Comparison of ENCODE assay signal across 1 mouse cellular context in the genomic region with DNA sequence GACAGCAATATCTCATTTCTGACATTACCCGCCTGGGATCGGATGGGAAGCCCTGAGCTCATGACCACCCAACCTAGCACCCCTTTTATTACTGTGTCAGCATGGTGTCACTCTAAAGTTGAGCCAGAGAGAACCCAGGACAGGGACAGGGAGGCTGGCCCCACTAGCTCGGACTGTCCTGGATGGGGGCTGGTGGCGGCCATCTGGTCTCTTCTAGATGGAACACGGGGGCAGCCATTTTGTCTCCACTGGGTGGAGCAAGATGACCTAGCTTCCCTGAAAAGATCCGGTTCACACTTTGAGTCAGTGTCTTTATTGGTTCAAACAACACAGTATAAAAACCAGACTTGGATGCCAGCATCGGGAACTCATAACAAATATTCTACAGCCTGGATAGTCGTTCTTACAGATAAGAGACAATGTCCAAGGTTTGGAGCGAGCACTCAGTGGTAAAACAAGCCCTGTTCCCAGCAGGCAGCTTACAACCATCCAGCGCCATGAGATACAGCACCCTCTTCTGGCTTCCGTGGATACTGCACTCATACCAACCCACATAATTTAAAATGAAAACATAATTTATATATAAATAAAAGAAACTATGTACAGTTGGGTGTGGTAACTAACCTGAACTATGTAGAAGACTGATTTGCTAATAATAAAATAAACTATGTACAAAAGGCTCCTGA.
A peak's percentile ranks its signal among the peaks of the same experiment; 100 is the strongest.
TF ChIP-seq lines count a peak whose summit lies in the region.

No protein-coding gene starts in this region.

TF ChIP-seq in MEL, 35 proteins besides CTCF, POLR2A, EP300 and RAD21:
- TF ChIP-seq GATA1 (IDR thresholded peaks at IDR 0.05; ENCODE audit: low read depth, low read length) (no peak), TBP (IDR thresholded peaks at IDR 0.05; ENCODE audit: low read depth, low read length) (peak; percentile 87), JUND (IDR thresholded peaks at IDR 0.05; ENCODE audit: low read depth, low read length) (no peak), RCOR1 (IDR thresholded peaks at IDR 0.05; ENCODE audit: low read depth, low read length) (no peak), MXI1 (IDR thresholded peaks at IDR 0.05; ENCODE audit: low read depth, low read length) (peak; percentile 28; the same call in 1 of the 2 replicates), TAL1 (IDR thresholded peaks at IDR 0.05; ENCODE audit: low read length) (no peak), GABPA (IDR thresholded peaks at IDR 0.05; ENCODE audit: low read depth, low read length) (no peak), MAZ (IDR thresholded peaks at IDR 0.05; ENCODE audit: low read depth, low read length) (no peak), MAFK (IDR thresholded peaks at IDR 0.05; ENCODE audit: borderline replicate concordance, low read depth, low read length) (no peak), USF1 (IDR thresholded peaks at IDR 0.05; ENCODE audit: low read depth, low read length) (no peak), MYC (IDR thresholded peaks at IDR 0.05; ENCODE audit: low read depth, low read length) (no peak; the same call in 1 of the 2 replicates), HCFC1 (IDR thresholded peaks at IDR 0.05; ENCODE audit: low read depth, low read length) (peak; percentile 85), ZMIZ1 (IDR thresholded peaks at IDR 0.05; ENCODE audit: low read depth, low read length) (peak; percentile 77; the same call in 1 of the 2 replicates), NRF1 (IDR thresholded peaks at IDR 0.05; ENCODE audit: insufficient read depth, low read depth, low read length, poor library complexity, severe bottlenecking) (no peak), CHD2 (IDR thresholded peaks at IDR 0.05; ENCODE audit: low read length) (no peak), USF2 (IDR thresholded peaks at IDR 0.05; ENCODE audit: borderline replicate concordance in 1 of 2, insufficient read depth in 1 of 2, low read depth in 1 of 2, low read length in 2 of 2) (no peak), ZC3H11A (IDR thresholded peaks at IDR 0.05; ENCODE audit: low read depth, low read length) (peak; percentile 47; the same call in 1 of the 2 replicates), ZNF384 (IDR thresholded peaks at IDR 0.05; ENCODE audit: low read depth, low read length) (no peak), POLR2AphosphoS2 (IDR thresholded peaks at IDR 0.05; ENCODE audit: low read length) (no peak; the same call in 1 of the 2 replicates), MYB (IDR thresholded peaks at IDR 0.05; ENCODE audit: low read depth, low read length) (no peak), ZKSCAN1 (IDR thresholded peaks at IDR 0.05; ENCODE audit: low read depth, low read length) (no peak), E2F4 (IDR thresholded peaks at IDR 0.05; ENCODE audit: borderline replicate concordance, low read depth, low read length) (no peak), MEF2A (IDR thresholded peaks at IDR 0.05; ENCODE audit: extremely low read depth, insufficient replicate concordance, low read depth, low read length, poor library complexity, severe bottlenecking) (no peak), SIN3A (IDR thresholded peaks at IDR 0.05; ENCODE audit: low read length) (peak; percentile 39), ELF1 (IDR thresholded peaks at IDR 0.05; ENCODE audit: low read depth, low read length) (no peak; the same call in 1 of the 2 replicates), NELFE (IDR thresholded peaks at IDR 0.05; ENCODE audit: low read depth, low read length) (peak; percentile 77), BHLHE40 (IDR thresholded peaks at IDR 0.05; ENCODE audit: borderline replicate concordance, low read depth, low read length) (peak; percentile 58), SMC3 (IDR thresholded peaks at IDR 0.05; ENCODE audit: low read depth, low read length) (peak; percentile 71), UBTF (IDR thresholded peaks at IDR 0.05; ENCODE audit: borderline replicate concordance, insufficient read depth, low read depth, low read length) (no peak), KAT2A (conservative IDR thresholded peaks at IDR 0.05; ENCODE audit: low read depth, low read length) (peak; percentile 60), ETS1 (IDR thresholded peaks at IDR 0.05; ENCODE audit: low read depth, low read length) (peak; percentile 48; the same call in 1 of the 2 replicates), POLR2AphosphoS5 (IDR thresholded peaks at IDR 0.05; ENCODE audit: borderline replicate concordance, low read depth, low read length) (peak; percentile 26; the same call in 1 of the 2 replicates), CHD1 (IDR thresholded peaks at IDR 0.05; ENCODE audit: low read depth, low read length) (no peak; the same call in 1 of the 2 replicates), MAX (IDR thresholded peaks at IDR 0.05; ENCODE audit: low read length) (no peak; the same call in 1 of the 2 replicates), TCF12 (IDR thresholded peaks at IDR 0.05; ENCODE audit: low read depth, low read length) (peak; percentile 51; the same call in 1 of the 2 replicates)
